Mouse (Mus musculus) CD4-positive, CD25-positive, alpha-beta regulatory T cell, adult 4 months (primary cell): Measurements from ENCODE around the gene Tril. TPM values are rescaled to one million over a fixed set of nuclear protein-coding genes. Genes with fewer than 3 reads are reported as not detected.

ENCODE experiments used
- ATAC-seq: one replicate; pipeline ENCODE4 v1.8.0; 2017
- polyA plus RNA-seq, 2 experiments: library from polyadenylated mRNA; unstranded; fragments of 100-300 nt; shearing (Covaris generic); gene quantifications; one replicate each; pipeline ENCODE4 v1.2.1; 2017

Gene Tril
- not detected for polyA plus RNA-seq

DNA sequence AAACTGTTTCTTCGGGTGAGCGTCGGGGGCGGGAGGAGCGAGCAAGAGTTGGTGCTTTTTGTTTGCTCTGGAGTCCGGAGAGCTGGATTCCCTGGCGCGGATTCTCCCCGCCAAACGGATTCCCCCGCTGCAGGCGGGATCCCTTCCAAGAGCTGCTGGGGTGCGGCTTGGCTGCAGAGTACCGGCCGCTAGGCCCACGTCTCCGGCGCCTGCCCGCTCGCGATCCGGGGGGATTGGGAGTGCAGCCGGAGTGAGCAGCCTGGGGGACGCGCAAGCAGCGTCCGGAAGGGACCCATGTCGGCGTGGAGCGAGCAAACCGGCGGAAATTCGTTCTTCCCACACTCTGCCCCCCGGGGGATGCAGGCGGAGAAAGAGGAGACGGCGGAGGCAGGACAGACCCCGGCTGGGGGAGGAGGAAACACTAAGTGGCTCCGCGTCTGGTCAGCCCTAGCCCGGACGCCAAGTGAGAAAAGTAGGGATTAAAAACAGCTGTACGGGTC, at the start of gene Tril:
Gene Tril, minus strand, starts transcription at position 345 of the 500 bp plus-strand sequence.
- no peak for ATAC-seq

DNA sequence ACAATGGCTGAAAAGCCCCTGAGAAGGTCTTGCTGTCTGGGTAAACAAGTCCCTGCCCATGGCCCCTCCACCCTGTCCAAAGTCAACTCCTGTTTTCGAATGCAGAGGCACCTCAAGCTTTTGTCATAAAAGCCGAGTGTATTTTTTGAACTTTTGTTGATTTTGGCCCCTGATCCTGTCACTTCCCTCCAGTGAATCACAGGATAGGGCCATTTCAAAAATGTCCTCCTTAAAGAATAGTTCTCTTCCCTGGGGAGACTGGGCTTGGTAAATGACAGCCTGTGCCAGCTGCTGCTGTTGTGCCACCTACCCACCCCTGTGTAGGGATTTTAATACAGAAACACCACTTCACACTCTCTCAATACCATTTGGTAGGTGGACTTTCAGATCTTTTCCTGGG, 42.4 kb upstream of the Tril start:
- ATAC-seq, result no peak

DNA sequence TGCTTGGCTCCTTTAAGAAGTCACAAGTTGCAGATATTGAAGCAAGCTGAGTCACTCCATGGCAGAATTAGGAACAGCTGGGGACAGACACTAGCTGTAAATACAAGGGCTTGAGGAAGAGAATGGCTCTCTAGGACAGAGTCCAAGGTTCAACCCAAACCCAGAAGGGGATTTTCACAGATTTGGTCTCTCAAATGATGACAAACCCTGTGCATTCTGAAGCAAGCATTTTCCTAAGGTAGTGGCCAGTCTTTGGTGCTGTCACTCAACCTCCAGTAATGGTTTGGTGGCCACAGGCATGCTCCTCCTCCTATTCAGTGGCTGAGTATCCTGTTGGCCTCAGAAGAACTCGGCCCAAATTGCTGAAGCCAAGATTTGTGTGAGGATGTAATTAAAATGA, 38.5 kb upstream of the Tril start:
- no peak for ATAC-seq

DNA sequence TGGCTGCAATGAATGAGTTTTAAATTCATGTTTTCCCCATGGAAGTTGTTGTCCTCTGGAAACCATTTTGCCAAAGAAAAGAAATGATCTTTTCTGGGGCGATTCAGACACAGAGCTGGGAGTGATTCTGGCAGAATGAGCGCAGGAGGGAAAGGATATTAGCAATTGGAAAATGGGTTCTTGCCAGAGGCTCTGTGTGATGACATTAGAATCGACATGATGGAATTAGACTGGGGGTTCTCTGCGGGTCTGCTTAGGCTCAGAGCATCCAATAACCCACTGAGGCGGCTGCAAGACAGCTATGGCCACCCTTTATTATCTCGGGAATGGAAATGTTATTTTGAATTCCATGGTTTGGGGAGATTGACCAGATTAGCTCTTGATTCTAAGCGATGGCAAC, 37.2 kb upstream of the Tril start:
- ATAC-seq, result no peak

DNA sequence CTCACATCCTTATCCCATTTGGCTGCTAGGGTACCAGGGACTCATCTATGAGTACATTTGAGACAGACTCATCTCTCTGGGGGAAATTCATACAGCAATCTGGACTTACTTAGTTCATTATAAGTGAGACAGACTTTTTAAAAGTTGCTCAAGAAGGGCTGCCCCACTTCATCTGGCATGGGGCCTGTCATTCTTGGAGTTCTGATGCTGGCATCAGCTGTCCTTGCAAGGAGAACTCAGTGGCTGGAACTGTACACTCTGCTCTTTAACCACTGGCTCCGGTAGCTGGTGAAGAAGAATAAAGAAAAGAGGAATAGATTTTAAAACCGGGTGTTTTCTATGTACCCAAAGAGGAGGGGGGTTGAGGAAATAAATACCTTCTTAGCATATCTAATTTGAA, 36.1 kb upstream of the Tril start:
- no peak for ATAC-seq

DNA sequence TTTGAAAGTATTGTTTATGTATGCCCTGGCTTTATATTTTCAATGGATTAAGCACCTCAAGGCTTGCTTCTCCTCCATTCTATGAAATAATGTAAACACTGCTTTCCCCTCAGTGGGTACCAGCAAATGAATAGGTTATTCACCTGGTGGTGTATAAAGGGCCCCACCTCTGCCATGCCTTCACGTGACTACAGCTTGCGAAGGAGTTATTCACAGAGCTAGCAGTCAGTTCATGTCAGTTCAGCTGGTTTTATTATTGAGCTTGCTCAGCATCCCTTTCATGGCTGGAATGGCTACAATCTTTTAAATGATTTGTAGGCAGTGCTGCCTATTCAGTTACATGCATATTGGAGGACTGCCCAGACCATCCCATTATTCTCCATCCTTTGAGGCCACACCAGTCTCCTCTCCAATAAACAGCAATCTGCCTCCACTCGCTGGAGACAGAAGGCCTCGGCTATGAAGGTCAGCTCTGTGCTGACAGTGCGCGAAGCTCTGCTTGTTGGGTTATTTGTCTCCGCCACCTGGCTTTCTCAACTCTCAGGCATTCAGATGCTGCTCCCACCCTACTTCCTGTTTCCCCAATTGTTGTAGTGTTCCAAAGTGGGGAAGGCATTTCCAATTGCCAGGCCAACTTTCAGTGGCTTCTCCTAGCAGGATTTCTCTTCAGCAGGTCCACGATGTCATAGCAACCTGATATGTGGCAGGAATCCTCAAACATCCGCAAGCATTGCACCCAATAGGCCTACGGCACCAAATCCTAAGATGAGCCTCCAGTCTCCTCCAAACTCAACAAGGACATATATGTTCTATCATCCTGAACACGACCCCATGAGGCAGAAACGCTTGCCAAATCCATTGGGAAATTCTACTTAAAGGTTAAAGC, 34.6 kb upstream of the Tril start:
- ATAC-seq, result no peak

DNA sequence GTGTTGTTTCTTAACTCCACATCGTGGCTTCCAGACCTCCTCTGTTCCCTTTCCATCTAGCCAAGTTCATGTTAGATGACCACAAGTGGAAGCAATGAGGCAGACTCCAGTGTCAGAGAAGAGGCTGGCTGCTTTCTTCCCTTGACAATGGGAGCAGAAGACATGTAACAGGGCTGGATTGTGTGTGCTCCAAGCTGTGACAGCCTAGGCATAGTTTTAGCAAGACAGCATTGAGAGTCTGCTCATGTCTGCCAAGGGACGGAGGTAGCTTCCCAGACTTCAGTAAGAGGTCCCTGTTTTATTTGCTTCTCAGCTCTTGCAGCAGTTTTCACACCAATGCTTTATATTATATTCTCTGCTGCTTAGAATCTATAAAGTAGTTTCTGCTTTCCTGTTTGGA, 33.6 kb upstream of the Tril start:
- ATAC-seq, result no peak

DNA sequence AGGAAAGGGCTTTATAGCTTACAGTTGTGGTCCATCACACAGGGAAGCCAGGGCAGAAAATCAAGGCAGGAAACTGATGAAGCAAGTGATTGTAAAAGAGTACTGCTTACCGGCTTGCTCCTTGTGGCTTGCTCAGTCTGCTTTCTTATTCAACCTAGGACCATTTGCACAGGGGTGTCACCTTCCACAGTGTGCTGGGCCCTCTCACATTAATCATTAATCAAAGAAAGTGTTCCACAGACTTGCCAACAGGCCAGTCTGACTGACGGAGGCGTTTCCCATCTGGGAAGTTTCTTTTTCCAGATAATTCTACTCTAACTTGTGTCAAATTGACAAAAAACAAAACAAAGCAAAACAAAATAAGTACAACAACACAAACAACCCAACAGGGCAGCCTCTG, 32.9 kb upstream of the Tril start:
- no peak for ATAC-seq

DNA sequence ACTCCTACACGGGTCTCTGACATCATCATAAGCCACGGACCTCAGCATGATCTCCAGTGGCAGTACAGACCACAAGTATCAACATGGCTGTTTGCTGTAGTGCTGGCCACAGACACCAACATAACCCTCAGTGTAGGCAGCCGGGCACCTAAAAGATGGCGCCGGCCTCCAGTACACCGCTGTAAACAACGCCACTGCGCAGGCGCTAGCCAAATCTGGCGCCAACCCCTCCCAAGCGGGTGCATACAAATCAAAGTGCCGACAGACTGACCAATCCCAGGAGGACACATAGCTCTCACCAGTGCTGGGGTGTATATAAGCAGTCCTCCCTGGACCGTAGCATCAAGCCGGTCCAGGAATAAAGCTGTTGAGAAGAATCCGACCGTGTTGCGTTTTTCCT, 24.0 kb upstream of the Tril start:
- no peak for ATAC-seq

DNA sequence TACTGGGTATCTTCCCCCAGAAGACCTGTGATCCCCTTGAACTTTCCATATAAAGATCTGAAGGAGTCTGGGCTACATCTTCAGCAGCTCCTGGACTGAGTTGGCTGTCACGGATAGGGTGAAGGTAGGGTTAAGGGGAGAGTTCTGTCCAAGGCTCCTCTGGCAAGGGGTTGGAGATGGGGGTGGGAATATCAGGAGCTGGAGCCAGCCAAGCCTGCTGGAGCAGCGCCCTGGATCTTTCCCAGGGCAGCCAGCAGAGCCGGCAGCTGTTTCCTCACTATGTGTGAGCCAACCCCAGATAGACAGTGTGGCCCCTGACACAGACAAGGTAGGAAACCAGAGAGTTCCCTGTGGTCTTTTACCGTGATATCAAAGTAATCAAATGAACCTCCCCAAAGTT, 4.6 kb upstream of the Tril start:
- ATAC-seq, result no peak

DNA sequence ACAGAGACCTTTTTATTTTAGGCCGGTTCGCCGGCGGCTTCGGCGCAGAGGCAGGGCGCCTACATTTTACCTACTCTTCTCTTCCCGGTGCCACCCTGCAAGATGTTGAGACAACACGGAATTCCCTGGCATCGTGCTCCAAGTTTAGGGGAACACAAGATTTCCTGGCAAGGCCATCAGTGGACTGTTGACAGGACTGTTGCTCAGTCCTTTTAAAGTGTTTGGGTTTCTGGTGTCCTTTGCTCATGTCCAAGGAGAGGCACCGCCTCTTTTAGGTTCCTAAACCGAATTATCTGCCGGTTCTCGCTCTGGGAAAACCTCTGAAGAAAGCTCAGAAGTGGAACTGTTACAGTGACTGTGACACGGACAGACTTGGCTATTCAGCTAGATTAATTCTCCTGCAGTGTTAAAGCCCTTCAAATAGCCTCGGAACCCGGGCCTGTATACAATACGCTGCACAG, 441 bp upstream of the Tril start:
- ATAC-seq, result no peak

DNA sequence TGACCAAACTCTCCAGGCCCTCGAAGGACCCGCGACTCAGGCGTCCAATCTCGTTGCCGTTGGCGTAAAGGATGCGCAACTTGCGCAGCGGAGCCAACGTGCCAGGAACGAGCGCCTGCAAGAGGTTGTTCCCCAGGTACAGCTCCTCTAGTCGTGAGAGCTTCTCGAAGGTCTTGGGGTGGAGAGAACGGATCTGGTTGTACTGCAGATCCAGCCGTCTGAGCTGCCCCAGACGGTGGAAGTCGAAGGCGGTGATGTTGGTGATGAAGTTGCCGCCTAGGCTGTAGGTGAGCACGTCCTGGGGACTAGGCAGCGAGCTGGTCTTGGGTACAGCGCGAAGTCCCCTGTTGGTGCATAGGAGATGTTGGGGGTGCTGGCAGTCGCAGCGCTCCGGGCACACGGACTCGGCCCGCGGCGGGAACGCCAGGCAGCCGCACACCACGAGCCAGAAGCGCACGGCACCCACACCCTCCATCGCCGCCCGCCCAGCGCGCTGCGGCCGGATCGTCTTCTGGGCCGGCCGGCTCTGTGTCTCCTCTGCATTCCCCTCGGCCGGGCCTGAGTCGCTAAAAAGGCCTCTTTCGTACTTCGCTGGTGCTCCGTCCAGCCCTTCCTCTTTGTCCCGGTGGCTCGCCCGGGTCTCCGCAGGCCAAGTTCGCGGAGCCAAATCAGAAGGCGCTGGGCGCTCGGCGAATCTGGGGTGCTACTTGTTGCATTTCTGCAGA, 707 bp downstream of the Tril start:
- ATAC-seq, result no peak

DNA sequence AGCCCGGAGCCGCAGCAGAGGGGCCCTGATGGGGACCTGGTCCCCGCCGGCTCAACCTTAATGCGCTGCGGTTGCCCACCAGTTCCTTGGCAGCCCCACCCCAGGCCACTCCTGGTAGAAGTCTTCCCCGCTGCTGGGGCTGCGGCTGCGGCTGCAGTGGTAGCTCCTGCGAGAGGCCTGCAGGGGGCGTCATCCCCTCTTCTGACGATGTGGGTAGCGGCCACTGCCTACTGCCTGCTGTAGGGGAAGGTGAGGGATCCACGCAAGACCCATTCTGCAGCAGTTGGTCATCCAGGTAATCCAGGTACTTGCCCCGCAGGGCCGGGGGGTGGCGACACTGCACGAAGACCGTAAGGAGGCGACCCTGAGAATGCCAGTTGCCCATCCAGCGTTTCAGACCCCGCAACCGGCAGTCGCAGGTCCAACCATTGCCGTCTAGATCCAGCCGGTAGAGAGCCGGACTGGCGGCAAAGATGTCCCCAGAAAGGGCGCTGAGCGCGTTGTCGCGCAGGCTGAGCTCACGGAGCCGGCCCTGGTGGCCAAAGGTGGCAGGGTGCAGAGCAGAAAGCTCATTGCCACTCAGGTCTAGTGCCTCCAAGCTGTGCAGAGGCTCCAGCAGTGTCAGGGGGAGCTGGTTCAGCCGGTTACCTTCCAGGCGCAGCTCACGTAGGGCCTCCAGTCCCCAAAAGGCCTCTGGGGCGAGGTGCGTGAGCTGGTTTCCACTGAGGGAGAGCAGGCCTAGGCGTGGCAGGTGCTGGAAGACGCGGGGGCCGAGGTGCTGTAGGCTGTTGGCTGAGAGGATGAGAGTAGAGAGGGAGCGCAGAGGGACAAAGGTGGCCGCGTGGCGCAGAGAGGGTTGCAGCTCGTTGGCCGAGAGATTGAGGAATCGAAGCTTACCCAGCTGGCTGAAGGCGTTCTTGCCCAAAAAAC, 1.6 kb downstream of the Tril start:
- ATAC-seq, result no peak

DNA sequence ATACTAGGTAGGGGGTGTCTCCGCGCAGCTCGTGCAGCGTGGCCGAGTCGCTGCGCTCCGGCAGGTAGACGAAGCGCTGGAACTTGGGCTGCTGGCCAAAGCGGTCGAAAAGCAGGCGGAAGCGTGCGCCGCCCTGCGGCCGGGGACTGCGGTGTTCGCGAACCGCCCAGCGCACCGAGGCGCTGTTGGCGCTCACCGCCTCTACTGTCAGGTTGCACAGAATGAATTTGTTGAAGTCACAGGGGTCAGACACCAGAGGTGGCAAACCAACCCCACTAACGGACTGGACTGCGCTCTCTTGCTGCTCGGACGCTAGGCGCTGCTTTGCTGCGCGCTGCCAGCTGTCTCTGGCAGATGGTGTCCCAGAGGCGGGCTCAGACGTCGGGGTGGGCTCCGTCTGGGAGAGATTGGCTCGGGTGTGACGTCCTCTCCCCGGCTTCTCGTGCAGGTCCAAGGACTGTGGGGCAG, 2.3 kb downstream of the Tril start:
- ATAC-seq, result no peak

DNA sequence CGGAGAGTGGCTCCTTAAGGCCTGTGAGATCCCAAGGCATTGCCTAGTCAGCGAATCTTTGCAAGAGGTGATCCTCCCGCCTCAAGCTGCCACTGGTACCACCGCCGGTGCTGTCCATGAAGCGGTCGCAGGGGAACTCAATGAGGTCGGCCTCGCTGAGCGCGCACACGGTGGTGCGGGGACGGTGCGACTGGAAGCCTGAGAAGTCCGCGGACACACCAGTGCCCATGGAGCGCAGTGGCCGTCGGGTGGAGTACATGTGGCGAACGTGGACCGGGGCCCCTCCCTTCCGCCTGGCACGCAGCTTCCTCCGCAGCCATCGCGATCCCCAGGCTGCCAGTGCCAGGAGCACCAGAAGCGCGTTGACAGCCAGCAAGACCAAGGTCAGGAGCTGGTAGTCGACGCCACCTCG, 2.9 kb downstream of the Tril start:
- no peak for ATAC-seq

DNA sequence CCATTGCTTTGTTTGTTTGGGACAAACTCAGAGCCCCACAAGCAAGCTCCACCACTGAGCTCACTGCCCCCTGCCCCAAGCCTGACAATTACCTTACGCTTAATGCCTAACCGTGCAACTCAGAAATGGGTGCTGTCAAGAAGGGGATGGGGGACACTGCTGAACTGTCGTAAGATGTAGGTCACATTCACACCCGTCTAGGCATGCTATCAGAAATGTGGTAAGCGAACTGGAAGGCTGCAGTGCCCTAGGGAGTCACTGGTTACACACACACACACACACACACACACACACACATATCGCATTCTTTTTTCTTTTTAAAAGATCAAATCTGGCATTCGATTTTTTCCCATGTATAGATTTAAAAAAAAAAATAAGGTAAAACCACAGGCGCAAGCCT, 4.0 kb downstream of the Tril start:
- ATAC-seq, result no peak

DNA sequence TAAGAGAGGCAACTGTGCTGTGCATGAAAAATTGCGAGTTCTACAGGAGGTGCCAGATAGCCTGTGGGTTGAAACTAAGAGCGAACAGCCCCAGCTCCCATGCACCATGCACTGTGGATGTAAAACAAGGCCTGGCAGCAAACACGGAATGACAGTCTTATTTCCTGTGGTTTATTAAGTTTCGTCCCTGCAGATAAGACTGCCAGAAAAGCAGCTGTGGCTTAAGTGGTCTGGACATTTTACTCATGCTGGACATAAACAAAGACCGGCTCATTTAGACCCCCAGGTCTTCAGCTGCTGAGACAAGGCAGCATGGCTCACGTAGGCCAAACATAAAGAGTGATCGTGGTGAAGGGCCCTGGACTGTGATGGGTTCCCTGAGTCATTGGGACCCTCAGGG, 4.9 kb downstream of the Tril start:
- ATAC-seq, result no peak

DNA sequence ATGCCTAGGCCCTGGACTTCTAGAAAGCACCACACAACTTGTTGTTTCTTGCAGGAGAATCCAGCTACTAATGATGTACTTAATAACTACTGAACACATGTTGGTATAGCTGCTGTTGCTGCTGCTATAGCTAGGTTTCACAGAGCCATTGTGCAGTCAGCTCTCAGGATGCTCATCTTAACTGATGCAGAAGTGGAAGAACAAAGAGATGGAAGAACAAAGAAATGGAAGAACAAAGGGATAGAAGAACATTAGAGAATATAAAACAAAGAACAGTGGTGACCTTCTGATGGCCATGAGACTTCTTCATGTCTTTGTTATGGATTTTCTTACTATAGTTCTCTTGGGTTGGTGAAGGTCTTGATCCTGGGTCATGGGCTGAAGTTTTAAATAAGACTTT, 6.4 kb downstream of the Tril start:
- ATAC-seq, result no peak

DNA sequence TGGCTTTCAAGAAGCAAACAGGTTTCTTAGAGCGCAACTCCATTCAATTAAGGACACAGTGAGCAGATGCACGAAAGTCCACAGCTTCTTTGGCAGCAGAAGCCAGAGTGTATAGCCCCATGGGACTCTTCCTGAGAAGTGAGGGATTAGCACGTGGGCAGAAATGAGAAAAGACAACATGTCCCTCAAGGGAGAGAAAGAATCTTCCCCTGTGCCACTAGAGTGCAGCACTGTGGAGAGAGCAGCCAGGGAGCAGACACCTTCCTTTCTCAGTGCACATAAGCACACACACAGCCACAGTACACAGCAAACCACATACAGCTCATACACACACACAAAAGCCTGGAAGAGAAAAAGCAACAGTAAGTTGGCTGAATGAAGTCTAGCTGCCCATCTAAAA, 8.4 kb downstream of the Tril start:
- ATAC-seq, result no peak

DNA sequence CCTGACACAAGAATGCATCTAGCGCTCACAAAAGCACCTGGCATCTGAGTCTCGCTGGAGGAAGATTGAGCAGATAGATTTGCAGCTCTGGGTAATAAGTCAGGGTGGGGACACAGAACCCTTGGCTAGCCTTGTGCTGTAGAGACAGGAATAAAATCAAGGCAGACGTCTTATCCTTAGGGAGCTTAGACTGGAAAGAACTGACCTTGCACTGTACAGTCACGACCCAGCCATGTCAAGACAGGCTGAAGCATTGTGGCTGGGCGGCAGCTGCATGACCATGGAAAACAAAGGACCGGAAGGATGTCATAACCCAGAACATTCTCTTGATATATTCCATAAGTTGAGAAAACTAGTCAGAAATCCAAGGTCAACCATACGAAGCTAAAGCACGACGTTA, 11.8 kb downstream of the Tril start:
- ATAC-seq, result no peak

DNA sequence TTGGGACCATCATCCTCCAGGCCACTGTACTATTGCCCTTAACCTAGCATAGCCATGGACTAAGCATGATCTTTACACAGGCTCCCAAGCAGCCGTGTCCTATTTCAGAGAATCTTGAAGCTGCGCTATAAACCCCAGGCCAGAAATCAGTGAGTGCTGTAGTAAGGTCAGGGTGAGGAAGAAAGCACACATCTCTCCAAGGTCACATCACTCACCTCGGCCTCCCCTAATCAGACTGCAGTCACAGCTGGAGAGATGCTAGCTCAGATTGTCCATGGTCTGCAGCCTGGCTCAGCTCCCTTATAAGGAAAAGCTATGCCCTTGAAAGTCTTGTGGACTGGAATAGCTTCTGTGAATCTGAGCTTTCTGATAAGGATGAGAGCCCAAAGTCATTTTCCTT, 13.4 kb downstream of the Tril start:
- no peak for ATAC-seq

DNA sequence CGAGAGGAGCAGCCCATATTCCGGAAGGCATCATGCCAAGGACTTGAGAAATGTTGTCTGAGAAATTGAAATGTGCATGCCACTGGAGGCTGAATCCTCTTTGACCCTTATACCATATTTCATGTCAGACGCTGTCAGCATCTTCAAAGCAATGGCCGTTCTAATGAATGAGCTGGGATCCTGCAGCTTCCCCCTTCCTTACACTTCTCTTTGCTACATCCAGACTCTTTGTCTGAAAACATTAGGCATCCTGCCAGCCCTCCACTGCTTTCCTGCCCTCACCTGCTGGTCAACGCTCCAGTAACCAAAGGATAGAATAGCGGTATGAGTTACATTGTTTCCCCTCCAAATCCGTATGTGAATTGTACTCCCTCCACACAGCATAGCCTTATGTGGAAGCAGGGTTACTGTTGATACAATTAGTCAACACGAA, 14.0 kb downstream of the Tril start:
- no peak for ATAC-seq

DNA sequence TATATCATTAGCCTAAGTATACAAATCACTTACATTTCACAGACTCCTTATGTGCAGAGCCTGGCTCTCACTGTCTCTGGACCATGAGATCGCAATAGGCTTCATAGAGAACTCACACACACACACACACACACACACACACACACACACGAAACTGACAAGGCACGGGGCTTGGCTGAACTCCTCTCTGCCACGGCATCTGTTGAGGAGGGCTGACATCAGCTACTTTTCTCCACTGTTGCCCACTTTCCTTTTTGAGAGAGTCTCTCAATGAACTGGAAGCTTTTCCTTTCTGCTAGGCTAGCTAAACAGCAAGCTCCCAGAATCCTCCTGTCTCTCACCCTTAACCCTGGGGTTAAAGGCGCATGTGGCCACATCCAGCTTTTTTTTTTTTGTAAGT, 14.6 kb downstream of the Tril start:
- no peak for ATAC-seq
